Mouse (Mus musculus) adrenal gland, adult 18-20 months (tissue): ENCODE data around the gene Cks2. TPM values are rescaled to one million over a fixed set of nuclear protein-coding genes. Genes with fewer than 3 reads are reported as not detected.

Source experiments
- DNase-seq, 2 experiments: peaks; one replicate each; pipeline ENCODE4 v3.0.0; 2021 to 2022; ENCODE audit warnings: low spot score in 2 of 2
- total RNA-seq, 2 experiments: library from RNA; stranded (reverse); gene quantifications; 1 replicate in 1 of 2; 2 replicates in 1 of 2; pipeline ENCODE4 v1.2.3; 2021

The Cks2 gene
- total RNA-seq, 2 experiments from 2014 or later, result 2.8 to 8.5 TPM

DNA sequence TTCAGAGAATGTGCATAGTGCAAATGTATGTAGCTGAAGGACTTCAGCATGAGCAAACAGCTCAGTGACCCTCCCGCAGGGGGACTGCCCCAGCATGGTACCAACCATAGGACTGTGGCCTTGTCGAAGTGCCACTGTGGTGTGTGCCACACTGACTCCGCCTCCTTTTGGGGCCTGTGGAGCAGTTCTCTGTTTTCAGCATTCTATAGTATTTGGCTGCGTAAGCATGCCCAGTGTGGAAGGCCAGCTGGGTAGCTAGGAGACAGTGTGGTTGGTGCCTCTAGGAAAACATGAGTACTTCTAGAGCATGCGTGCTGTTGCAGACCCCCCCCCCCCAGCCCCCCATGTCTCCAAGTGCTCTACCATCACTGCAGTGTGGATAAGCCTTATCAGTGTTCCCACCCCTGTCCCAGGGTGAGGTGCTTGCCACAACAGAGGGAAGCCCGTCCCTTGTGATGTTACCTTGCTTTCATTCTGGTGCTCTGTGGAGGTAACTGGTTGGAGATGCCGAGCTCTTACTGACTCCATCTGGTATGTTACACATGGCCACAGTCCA, 32.7 kb downstream of the Cks2 start:
- no peak for DNase-seq

DNA sequence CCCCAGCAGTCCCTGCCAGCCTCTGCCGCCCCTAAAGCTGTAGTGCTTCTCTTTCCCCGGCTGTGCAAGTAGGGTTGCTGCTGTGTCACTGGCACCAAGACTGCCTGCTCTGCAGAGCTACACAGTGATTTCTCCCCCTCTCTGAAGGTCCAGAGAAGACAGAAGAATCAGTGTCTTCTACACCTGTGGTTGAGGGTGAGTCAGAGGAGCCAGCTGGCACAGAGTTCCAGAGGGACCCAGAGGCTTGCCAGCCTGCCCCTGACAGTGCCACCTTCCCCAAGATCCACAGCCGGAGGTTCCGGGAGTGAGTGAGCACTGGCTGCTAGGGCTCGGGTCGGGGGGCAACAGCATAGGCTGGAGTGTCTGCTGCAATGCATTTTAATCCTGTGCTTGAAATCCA, 33.7 kb downstream of the Cks2 start:
- DNase-seq, result no peak

DNA sequence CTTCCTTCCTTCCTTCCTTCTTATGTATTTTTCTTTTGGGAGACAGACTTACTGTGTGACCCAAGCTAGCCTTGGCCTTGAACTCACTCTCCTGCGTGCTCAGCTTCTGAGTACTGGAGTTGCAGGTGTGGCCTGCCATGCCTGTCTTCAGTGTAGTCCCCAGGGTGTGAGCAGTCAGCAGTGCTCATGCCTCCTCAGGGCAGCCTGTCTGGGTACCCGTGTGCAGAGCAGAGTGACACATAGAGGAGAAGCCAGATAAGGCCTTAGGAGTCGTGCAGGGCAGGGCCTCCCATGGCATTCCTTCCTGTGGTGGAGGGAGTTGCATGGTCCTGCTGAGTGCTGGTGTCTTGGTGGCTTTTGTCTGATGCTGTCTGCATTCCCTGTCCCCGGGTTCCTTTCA, 34.3 kb downstream of the Cks2 start:
- no peak for DNase-seq

DNA sequence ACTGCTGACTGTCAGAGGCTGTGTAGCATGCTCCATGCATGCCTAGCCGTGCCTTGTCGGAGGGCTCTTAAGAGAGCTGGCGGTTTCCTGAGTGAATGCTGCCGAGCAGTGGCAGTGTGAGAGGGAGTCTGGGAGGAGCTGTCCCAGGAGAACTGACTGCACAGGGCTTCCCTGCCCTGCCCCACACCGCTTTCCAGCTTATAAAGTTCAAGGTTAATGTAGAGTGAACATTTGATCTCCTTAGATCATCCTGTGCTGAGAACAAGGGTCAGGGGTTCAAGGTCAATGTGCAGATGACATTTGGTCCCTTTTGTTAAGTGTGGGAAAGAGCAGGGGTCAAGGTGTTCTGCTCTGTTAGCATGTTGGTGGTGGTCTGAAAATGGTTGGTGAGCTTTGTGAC, 36.0 kb downstream of the Cks2 start:
- no peak for DNase-seq

DNA sequence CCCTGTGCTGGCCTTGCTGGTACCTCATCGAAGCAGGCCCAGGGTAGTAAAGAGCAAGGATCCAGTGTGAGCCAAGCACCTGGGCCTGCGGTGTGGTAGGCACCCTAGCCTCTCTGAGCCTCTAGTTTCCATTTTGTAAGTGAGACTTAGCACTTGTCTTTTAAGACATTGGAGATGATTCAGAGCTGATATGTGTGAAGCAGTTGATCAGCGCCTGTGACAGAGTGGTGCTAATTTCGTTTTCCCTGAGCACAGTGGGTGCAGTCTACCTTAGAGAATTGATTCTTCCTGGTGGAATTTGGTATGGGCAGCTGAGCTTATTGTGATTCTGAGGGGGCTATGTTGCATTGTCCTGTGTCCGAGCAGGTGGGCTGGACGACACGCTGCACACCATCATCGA, 36.6 kb downstream of the Cks2 start:
- DNase-seq, result no peak

DNA sequence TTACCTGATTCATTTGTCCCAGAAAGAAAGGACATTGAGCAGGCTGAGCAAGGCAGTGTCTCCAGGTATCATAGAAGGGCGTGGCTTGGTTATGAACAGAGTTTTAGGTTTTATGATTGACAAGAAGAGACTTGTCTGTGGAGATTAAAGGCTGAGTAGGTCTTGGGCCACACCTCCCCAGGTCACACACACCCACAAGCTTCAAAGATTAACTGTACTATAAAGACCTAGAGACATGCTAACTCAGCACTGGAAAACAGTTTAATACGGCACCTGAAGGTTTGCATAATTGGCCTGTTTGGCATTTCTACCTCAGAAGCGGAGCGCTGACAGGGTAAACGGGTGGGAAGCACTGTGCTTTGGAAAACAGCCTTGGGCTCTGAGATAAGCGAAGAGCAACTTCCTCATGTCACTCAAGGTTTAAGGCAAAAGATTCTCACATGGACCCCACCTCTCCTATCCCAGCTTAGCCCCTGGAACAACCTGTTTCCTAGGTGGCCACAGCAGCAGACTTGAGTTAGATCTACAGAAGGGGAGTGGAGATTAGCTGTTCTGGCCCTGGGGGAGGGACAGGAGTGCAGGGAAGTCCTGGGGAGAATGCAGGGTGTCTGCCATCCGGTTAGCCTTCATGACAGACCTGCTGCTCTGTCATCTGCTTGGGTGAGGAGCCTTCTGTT, 40.4 kb downstream of the Cks2 start:
- no peak for DNase-seq

DNA sequence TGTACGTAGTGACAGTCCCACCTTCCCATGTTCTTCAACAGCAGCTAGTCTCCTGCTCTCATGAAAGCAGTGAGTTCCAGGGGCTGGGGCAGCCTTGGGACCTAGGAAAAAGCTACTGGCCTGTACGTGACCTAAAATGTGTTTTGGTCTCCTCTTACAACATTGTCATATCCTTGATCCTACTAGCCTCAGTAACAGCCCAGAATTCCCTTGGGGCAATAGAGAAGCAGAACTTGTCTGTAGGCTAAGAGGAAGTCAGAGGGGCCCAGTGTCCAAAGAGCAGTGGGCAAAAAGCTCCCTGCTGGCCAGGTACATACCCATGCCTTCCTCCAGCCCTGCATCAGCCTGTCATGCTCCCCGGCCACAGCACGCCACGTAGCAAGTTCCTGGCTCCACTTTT, 41.9 kb downstream of the Cks2 start:
- DNase-seq, result no peak

DNA sequence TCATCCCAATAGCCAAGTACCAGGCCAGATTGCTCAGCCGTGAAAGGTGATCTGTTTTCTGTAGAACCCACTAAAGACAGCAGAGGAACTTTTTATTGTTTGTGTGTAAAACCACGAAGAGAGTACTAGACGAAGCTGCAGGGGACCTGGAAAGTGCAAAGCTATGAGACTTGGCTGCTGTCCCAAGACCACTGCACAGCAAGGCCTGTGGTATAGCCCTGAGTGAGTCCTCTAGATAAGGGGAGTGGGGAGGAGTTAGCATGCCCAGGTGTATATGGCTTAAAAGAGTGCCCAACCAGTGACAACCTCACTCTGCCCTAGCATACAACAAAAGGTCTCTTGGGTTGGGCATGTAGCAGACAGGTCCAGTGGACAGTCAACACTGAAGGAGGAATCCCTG, 43.7 kb downstream of the Cks2 start:
- DNase-seq, result no peak

DNA sequence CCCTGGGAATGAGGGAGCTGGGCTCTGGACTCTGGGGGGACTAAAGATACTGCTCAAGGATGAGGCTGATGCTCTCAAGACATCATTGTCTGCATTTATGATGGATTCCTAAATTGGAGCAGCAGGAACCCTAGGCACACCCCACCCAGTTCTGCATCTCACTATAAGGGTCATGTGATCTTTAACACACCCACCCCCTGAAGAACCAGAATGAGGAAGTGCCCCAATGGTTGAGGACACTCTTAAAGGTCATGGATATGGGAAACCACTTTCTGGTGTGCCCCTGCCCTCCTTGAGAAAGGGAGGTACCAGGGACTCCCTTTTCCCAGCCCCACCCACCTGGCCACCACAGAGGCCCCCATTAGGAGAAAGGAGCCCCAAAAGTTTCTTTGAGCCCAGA, 51.4 kb downstream of the Cks2 start:
- no peak for DNase-seq

DNA sequence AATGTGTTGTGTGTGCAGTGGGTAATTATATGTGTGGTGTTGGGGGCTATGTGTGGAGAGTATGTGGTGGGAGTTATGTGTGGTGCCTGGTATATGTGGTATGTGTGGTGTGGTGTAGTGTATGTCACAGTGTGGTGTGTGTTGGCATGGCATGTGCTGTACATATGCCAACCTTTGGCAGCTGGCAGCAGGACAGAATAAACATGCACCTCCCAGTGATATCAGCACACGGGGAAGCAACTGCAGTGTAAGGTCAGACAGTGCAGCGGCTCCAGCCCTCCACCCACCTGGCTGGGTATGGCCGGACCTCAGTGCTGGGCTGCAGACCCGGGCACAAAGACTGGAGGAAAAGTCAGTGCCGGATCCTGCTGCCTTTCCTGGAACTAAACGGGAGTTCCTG, 52.4 kb downstream of the Cks2 start:
- DNase-seq, result no peak

DNA sequence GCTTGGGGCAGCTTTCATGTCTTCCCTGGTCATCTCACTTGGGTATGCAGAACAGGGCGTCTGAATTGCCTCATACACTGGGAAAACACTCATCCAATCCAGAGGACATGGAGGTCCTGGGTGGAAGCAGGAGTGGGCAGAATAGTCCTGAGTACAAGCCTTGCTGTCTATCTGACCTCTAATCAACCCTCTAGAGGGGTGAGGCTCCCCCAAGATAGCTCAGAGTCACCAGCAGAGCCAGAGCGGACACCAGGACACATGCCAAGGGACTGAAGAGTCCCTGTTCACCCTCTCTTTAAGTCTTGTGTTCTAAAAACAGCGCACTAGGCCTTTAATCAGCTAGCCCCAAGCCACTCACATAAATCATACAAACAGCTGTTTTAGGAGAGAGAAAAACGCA, 52.9 kb downstream of the Cks2 start:
- DNase-seq, result no peak

DNA sequence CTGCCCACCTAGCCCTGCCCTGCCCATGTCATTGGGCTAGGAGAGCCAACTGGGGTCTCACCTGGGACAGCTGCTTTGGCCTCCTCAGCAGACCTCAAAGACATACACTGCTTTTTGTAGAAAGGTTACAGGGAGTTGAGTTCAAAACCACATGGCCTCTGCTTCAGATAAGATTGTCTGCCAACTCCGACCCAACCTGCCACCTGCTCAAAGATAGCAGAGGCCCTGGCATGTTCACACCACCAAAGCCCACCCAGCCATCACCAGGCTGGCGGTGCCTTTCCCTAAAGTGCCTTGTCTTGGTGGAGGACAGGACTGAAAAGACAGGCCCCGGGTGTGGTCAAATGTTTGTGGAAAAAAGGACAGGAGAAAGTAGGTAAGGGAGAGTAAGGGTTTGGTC, 53.3 kb downstream of the Cks2 start:
- DNase-seq, result no peak

Other genes starting within 250 kb of the Cks2 start
- 10 to 100 TPM in 1 of 2 experiments, 1 to 10 TPM in 1; 9.7 to 14.1 TPM for gene S1pr3, start 236.6 kb upstream of the Cks2 start, total RNA-seq
- 1 to 10 TPM in 1 of 2 experiments, under 1 TPM in 1; 0.83 to 1.3 TPM for gene Shc3, start 75.8 kb upstream of the Cks2 start, total RNA-seq
- 10 to 100 TPM; 19.0 to 21.7 TPM for gene Secisbp2, start 6.5 kb downstream of the Cks2 start, total RNA-seq
- gene Sema4d, start 148.5 kb downstream of the Cks2 start, total RNA-seq, result 10 to 100 TPM in 1 of 2 experiments, 1 to 10 TPM in 1; 8.0 to 13.5 TPM
- gene Gadd45g, start 201.4 kb downstream of the Cks2 start, total RNA-seq, result 10 to 100 TPM; 44.9 to 80.0 TPM